Mouse (Mus musculus): Measurements from ENCODE around the gene Relt.

Gene Relt

GRCm38 (mm10) chr7:100805391-100805790, 57.9 kb downstream of the Relt start:
- DNase-seq (ENCODE audit: low read depth, low spot score), result no peak

- no peak for DNase-seq (ENCODE audit: low read depth, low spot score)
Measured at GRCm38 (mm10) chr7:100798810-100799209, 64.4 kb downstream of the Relt start.
